Mouse (Mus musculus): Measurements from ENCODE around the gene Olfr316.

DNA sequence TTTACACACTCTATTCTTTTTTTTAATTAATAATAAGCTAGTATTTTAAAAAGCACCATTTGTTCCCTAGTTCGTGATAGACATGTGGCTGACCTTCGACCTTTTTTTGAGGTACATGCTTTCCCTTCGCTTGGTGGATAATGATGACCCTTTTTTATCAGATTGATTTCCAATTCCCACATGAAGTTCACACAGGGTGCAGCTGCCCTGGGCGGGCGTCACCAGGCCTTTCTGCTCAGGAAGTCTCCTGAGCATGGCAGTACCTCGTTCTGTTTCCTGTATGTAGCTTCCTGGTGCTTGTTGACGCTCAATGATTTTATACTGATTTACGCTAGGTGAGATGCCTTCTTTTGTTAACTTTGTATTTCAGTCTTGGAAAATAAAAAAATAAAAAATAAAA, 35.8 kb downstream of the Olfr316 start:
- TF ChIP-seq CTCF (IDR thresholded peaks at IDR 0.05; ENCODE audit: borderline replicate concordance, extremely low read depth, insufficient read depth, insufficient read length): no peak
- TF ChIP-seq POLR2A (IDR thresholded peaks at IDR 0.05; ENCODE audit: borderline replicate concordance, extremely low read depth, insufficient read depth, insufficient read length, poor library complexity, severe bottlenecking): no peak
